Mouse (Mus musculus) frontal cortex, postnatal 36 days (tissue): ENCODE data around the gene Gm17334.

ENCODE experiments used
- DNase-seq, 2 experiments: peaks; one replicate each; pipeline ENCODE4 v3.0.0; 2022; ENCODE audit warnings: low spot score in 2 of 2

Gm17334 gene

GRCm38 (mm10) chr11:53747985-53748384 is 25.0 kb downstream of the Gm17334 start:
- no peak for DNase-seq

GRCm38 (mm10) chr11:53745260-53745659 is 27.7 kb downstream of the Gm17334 start:
- DNase-seq = no peak

- DNase-seq = no peak
Observed at GRCm38 (mm10) chr11:53742353-53742752, 30.6 kb downstream of the Gm17334 start.

GRCm38 (mm10) chr11:53737573-53737946 is 35.4 kb downstream of the Gm17334 start:
- DNase-seq = peak; percentile 44 to 60

- DNase-seq = peak; percentile 71 to 79
Observed at GRCm38 (mm10) chr11:53736771-53737572, 36.0 kb downstream of the Gm17334 start.

GRCm38 (mm10) chr11:53735682-53736245 is 37.2 kb downstream of the Gm17334 start:
- DNase-seq = peak; percentile 45 to 50

- DNase-seq = no peak
Observed at GRCm38 (mm10) chr11:53734970-53735681, 37.9 kb downstream of the Gm17334 start.

GRCm38 (mm10) chr11:53734431-53734830 is 38.6 kb downstream of the Gm17334 start:
- DNase-seq = no peak

- no peak for DNase-seq
Observed at GRCm38 (mm10) chr11:53733824-53734223, 39.2 kb downstream of the Gm17334 start.

- no peak for DNase-seq
Observed at GRCm38 (mm10) chr11:53732244-53732643, 40.7 kb downstream of the Gm17334 start.

- DNase-seq = no peak
Observed at GRCm38 (mm10) chr11:53731457-53731856, 41.5 kb downstream of the Gm17334 start.
